Mouse (Mus musculus) lung, postnatal 14 days (tissue): Measurements from ENCODE around the gene Asb5.
"Not testable (repeated sequence)": the region's sequence is repeated elsewhere in the genome, so short reads cannot be mapped to it uniquely, and the experiment has no call there.

Source experiments
- DNase-seq: peaks from one replicate; pipeline ENCODE4 v3.0.0; 2021

The Asb5 gene

DNA sequence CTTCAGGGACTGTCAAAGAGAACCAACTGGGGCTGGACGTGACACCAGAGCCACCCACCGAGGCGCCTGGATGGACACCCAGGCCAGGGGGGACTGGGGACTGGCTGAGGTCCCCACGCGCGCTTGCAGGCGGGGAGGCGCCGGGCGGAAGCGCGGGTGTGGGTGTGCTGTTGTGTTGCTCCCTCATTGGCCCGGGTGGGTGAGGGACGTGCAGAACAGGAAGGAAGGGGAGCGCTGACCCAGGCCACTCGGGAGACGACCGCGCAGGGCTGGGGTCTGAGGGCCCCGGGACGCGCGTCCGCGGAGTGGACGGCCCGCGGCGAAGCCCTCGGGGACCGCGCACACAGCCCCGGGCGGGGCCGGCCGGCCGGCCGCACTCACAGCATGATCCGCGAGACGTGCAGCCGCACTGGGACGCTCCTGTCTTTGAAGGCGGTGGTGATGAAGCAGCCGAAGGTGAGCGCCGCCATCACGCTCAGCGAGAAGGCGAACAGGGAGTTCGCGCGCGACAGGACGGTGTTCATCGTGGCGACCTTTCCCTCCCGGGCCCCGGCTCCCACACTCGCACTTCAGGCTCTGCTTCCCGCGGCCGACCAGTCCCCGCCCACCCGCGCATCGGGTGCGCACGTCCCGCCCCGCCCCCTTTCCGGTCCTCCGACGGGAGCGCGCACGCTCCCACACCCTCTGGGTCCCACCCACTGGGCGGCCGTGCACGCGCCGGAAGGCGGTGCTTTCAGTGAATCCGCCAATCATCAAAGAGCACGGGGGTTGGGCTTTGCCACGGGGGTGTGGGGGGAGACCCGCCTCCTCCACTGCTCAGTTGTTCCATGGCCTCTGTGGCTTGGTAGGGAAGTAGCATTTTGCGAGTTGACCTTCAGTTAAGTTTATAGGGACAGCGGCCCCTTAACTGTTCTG lies at the start of gene Asb5, which contains the start of gene Spcs3:
Gene Asb5, plus strand, starts transcription at position 199 of the 915 bp plus-strand sequence.
Gene Spcs3, minus strand, starts transcription at position 617 of the 915 bp plus-strand sequence.
- peak; percentile 97 for DNase-seq

GRCm38 (mm10) chr8:54486555-54487273 lies 42.7 kb upstream of the Asb5 start:
- DNase-seq, result no peak

DNA sequence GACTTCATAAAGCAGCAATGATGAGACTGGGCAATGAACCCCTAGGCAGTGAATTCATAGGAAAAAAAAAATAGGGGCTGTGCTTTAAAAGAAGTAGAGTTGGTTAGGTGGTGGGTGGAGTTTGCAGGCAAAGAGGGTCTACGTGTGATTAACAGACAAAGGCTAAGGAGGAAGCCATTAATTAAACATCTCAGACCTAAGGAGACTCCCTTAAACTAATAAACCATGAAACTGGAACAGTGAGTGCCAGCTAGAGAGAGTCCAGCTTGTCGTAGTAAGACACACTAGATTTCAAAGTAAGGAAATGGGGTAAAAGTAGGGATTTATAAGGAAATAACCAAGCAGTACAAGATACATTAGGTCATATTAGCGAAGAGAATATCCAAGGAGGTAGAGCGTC lies 40.9 kb upstream of the Asb5 start:
- DNase-seq, result no peak

DNA sequence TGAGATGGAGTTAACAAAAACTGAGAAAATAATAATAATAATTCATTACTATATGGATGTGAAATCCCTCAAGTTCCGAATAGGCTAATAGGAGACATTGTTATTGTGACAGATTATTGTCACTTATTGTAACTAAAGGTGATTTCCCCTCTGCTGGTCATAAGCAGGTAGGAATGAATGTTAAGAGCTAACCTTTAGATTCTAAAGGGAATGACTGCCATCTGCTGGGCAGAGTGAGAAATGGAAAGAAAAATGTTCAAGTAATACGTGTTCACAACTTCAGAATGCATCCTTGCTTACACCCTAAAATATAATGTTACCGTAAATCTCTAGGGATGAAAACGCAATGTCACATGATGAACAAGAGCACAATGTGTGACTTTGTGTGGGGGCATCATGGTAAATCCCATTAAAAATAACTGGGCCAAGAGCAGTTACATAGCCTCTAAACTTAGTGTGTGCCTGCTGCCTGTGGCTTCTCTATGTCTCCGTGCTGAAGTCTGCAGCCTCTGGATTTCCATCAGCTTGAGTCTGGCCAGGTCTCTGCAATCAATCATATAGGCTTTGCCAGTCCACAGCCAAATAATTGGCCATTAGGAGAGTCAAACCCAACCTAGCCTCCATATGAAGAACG lies 38.2 kb upstream of the Asb5 start:
- peak; percentile 58 for DNase-seq

DNA sequence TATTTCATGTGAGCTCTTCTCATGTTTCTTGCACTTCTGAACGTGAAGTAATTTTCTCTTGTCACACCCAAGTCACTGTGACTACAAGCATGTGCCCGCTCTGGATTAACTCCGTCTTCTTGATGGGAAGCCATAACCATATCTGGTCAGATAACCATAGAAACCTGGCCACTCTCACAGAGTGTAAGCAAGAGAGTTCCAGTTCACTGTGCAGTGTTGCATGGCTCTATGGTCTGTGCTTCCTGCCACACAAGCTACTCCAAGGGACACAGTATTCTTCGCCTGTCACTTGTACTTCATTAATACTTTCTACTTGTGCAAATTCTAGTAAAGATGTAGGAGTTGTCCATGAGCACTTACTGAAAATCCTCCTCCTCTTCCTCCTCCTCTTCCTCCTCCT lies 37.4 kb upstream of the Asb5 start:
- DNase-seq, result no peak

DNA sequence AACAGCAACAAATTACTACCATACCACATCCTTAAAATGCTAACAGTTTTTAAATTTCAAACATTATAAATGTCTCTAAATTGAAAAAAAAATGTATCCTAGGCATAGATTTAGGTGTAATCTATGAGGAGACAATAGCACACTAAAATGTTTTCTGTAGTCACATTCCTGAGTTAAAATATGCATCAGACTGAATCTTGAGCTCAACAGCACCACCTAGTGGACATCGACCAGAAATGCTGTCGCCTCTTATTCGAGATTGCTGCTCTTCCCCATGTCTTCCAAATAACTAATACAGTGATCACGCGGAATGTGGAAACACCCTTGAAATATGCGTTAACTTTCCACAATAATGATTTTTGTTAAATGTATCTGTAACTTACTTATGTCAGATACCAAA lies 36.3 kb upstream of the Asb5 start:
- peak; percentile 69 for DNase-seq

DNA sequence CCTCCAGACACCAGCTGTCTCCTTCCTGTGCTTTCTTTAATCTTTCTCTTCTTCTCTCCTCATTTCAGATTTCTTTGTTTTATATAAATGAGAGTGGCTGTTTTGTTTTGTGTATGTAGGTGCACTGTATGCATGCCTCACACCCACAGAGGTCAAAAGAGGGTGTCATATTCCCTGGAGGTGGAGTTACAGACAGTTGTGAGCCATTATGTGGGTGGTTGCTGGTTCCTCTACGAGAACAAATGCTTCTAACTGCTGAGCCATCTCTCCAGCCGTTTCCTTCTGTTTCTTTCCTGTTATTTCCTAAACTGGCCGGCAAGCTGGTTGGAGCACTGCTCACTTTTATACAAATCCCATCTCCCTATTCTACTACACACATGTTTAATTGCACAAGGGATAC lies 35.5 kb upstream of the Asb5 start:
- DNase-seq, result no peak

DNA sequence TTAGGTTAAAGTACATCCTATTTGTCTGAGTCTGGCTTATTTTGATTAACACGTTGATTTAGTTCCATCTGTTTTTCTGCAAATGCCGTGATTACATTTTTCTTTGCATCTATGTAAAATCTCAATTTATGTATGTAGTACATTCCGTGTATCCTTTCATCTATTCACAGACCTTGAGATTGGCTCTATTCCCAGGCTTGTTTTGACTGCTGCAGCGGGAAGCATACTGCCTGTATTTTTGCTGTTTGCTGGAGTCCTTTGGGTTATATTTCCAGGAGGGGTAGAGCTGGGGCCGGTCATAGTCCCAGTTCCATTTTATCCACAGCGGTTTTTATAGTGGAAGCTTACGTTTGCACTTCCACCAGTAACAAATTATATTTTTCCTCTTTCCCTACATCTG lies 26.3 kb upstream of the Asb5 start:
- DNase-seq, result no peak

DNA sequence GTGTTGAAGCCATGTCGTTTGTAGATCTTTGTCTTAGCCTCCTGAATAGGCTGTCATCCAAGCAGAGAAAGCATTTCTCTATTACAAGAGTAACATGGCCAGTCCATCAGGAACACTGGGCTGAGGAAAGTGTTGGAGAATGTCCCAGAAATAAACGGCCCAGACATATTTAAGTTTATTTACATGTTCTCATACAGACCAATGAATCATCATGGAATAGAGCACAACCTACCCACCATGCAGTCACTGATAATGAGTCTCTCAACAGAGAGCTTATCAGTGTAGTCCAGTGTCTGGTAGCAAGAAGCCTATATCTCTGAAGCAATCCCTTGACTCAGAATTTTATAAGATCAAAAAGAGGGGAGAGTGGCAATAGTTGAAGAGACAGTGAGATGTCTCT lies 24.3 kb upstream of the Asb5 start:
- no peak for DNase-seq

GRCm38 (mm10) chr8:54507428-54508095 lies 21.8 kb upstream of the Asb5 start:
- DNase-seq, result peak; percentile 84

DNA sequence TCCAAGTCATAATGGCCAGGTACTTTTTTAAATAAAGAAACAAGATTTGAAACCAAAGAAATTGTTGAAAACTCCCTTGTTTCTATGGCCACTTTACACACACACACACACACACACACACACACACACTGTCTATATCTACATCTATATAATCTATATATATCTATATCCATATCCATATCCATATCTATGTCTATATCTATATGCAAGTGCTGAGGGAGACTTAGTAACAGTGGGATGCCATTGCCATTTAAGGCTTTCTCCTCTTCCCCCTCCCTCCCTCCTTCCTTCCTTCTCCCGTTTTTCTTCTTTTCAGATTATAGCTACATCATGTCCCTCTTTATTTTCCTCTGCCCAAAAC lies 21.3 kb upstream of the Asb5 start:
- no peak for DNase-seq

DNA sequence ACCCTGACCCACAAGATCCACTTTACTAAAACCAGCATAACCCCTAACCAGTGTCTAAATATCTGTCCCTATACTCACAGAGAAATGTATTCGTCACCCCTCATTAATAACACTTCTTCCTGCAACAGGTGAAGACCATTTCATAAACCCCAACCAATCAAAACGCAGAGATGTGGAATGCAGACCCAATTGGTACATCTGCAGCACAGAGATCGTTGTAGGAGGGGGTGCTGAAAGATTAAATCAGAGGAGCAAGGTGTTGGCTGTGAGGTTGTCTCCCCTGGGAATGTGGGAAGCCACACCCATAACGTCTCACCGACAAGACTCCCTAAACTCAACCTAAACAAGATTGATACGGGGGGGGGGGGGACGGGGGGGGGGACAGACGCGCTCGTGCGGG lies 20.6 kb upstream of the Asb5 start:
- DNase-seq, result no peak

- DNase-seq, result no peak
Observed at GRCm38 (mm10) chr8:54509221-54509721, 20.1 kb upstream of the Asb5 start.

DNA sequence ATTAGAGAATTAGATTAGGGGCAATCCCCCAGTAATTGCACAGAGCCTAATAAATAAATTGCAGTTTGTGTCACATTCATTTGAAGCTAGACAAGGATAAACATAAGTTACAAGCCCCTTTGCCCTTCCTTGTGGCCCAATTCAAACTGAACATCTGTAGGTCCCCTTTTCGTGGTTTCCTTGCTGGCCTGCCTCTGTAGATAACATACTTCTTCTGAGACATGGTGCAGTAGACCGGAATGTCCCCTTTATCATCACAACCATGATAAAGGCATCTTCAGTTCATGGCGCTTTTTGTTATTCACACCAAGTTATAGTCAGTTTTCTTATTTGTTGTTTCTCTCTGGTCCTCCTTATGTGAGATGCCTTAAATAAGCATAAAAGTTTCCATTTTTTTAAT lies 17.6 kb upstream of the Asb5 start:
- no peak for DNase-seq

DNA sequence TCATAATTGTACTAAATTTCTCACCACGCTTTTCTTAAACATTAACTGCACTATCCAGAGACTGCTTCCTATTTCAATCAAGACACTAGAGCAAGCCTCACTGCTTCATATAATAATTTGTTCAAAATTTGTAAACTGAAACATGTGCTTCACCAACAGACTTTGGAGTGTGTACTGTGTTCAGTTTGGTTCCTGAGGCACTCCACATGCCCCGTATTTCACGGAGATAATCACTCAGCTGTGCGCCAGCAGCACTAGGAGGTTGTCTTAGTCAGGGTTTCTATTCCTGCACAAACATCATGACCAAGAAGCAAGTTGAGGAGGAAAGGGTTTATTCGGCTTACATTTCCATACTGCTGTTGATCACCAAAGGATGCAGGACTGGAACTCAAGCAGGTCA lies 17.2 kb upstream of the Asb5 start:
- not testable (repeated sequence) for DNase-seq

- DNase-seq, result no peak
Observed at GRCm38 (mm10) chr8:54518756-54519460, 10.5 kb upstream of the Asb5 start.

DNA sequence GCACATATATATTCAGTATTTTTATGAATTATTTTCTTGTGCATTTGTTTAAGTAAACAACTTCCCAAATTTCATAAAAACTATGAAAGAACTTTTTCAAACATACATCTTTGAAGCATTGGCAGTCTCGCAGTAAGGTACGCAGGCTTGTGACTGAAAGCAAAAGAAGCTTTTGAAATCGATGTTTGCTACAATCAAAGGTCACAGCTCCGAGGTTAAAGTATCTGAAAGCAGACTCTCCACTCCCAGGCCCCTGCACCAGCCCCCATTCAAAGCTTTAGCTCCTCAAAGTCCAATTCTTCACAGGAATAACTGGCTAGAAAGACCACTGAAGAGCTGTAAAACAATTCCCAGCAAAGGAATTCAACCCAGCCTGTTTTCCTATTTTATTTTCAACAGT lies 8.9 kb upstream of the Asb5 start:
- DNase-seq, result no peak

- DNase-seq, result no peak
Observed at GRCm38 (mm10) chr8:54525606-54526005, 3.8 kb upstream of the Asb5 start.

GRCm38 (mm10) chr8:54526700-54527099 lies 2.7 kb upstream of the Asb5 start:
- no peak for DNase-seq

GRCm38 (mm10) chr8:54528571-54528970 lies 809 bp upstream of the Asb5 start:
- no peak for DNase-seq

- DNase-seq, result no peak
Observed at GRCm38 (mm10) chr8:54535172-54535571, 5.8 kb downstream of the Asb5 start.

- DNase-seq, result no peak
Observed at GRCm38 (mm10) chr8:54537285-54537684, 7.9 kb downstream of the Asb5 start.
